Mouse (Mus musculus) liver, adult 2 months (tissue): ENCODE measurements around the gene Tspo. TPM values are rescaled to one million over a fixed set of nuclear protein-coding genes. Genes with fewer than 3 reads are reported as not detected.

Source experiments
- DNase-seq: peaks from one replicate; pipeline ENCODE4 v3.0.0-alpha.2; 2011; ENCODE audit warnings: low read depth, low spot score; ENCODE audit errors: extremely low read depth
- H3K27ac ChIP-seq: fragments of 200-500 bp; replicated peaks from 2 replicates; pipeline ENCODE4 v1.5.1; 2012; ENCODE audit warnings: low read depth, mild to moderate bottlenecking, control low read depth, inconsistent platforms, low read length; ENCODE audit not compliant: insufficient read depth
- H3K27me3 ChIP-seq: fragments of 200-500 bp; 2 replicates; pipeline ENCODE4 v1.6.1; 2012; ENCODE audit warnings: mild to moderate bottlenecking, moderate library complexity, low read length, inconsistent platforms; ENCODE audit not compliant: control insufficient read depth, insufficient read depth
- H3K36me3 ChIP-seq: fragments of 200-500 bp; 2 replicates; pipeline ENCODE4 v1.6.1; 2012; ENCODE audit warnings: low read length, inconsistent platforms; ENCODE audit not compliant: control insufficient read depth, insufficient read depth
- H3K4me1 ChIP-seq: fragments of 200-500 bp; 2 replicates; pipeline ENCODE4 v1.6.1; 2011; ENCODE audit warnings: low read length; ENCODE audit not compliant: control insufficient read depth, insufficient read depth
- H3K4me3 ChIP-seq: fragments of 200-500 bp; 2 replicates; pipeline ENCODE4 v1.5.1; 2011; ENCODE audit warnings: low read depth, mild to moderate bottlenecking, control low read depth, low read length, moderate library complexity; ENCODE audit not compliant: insufficient read depth
- H3K79me2 ChIP-seq: fragments of 200-500 bp; 2 replicates; pipeline ENCODE4 v1.6.1; 2012; ENCODE audit warnings: inconsistent platforms, mild to moderate bottlenecking, low read length, moderate library complexity; ENCODE audit not compliant: control insufficient read depth, insufficient read depth
- H3K9ac ChIP-seq: fragments of 200-500 bp; 2 replicates; pipeline ENCODE4 v1.6.1; 2012; ENCODE audit warnings: low read depth, mild to moderate bottlenecking, control low read depth, inconsistent platforms, low read length
- CTCF ChIP-seq: fragments of 200-500 bp; IDR thresholded peaks from 2 replicates; pipeline ENCODE4 v1.5.1; 2011; ENCODE audit warnings: low read depth, low read length, control low read depth
- POLR2A ChIP-seq: fragments of 200-500 bp; IDR thresholded peaks from 2 replicates; pipeline ENCODE4 v1.6.1; 2011; ENCODE audit warnings: low read length, control low read depth; ENCODE audit not compliant: insufficient read depth; ENCODE audit errors: extremely low read depth
- whole genome bisulfite sequencing: fragments of 180-500 bp; shearing (Covaris S2); methylation state at CpG from one replicate; pipeline ENCODE4 v1.1.7; 2018; 5-methylcytosine and 5-hydroxymethylcytosine counted together
- polyA plus RNA-seq: library from polyadenylated mRNA; depleted of rRNA; stranded (reverse); fragments of >200 nt; gene quantifications from 2 replicates; pipeline ENCODE4 v1.2.3, GENCODE M21; 2012
- total RNA-seq: library from RNA; depleted of rRNA; stranded (reverse); fragments of >200 nt; gene quantifications from 2 replicates; pipeline ENCODE4 v1.2.3, GENCODE M21; 2014

The Tspo gene
- total and polyA plus RNA-seq, 2 experiments: 123 to 283 TPM

- Histone ChIP-seq H3K4me1 (peaks cover 18% of the 10 kb centered on the region), H3K27me3 (no peaks in the 10 kb centered on the region), H3K27ac (no peak overlapping the region), H3K9ac (no peak overlapping the region), H3K79me2 (peaks cover 19% of the 10 kb centered on the region; the same call in 1 of the 2 replicates), H3K36me3 (no peaks in the 10 kb centered on the region; the same call in 1 of the 2 replicates), H3K4me3 (no peak overlapping the region)
- peak; percentile 26 for DNase-seq
- WGBS: 70% methylated on average over 17 of the region's 17 CpGs
- TF ChIP-seq POLR2A (no peak), CTCF (no peak)
Measured at GRCm38 (mm10) chr15:83534960-83535889, 28.2 kb upstream of the Tspo start.

- TF ChIP-seq POLR2A: no peak
- TF ChIP-seq CTCF: no peak
- peak; percentile 37 for DNase-seq
- H3K4me1 ChIP-seq: peaks cover 17% of the 10 kb centered on the region
- peak overlapping the region; percentile 43; the same call in 1 of the 2 replicates for H3K27ac ChIP-seq
- no peak overlapping the region for H3K9ac ChIP-seq
- no peak overlapping the region for H3K4me3 ChIP-seq
- H3K79me2 ChIP-seq: peaks cover 21% of the 10 kb centered on the region; the same call in 1 of the 2 replicates
- H3K36me3 ChIP-seq: no peaks in the 10 kb centered on the region; the same call in 1 of the 2 replicates
- no peaks in the 10 kb centered on the region for H3K27me3 ChIP-seq
- WGBS: 77% methylated on average over 6 of the region's 6 CpGs
Measured at GRCm38 (mm10) chr15:83535890-83536231, 27.5 kb upstream of the Tspo start.

GRCm38 (mm10) chr15:83538855-83539254 lies 24.5 kb upstream of the Tspo start:
- DNase-seq: no peak
- Histone ChIP-seq H3K27ac (no peak overlapping the region), H3K9ac (no peak overlapping the region), H3K27me3 (no peaks in the 10 kb centered on the region), H3K36me3 (peaks cover 2% of the 10 kb centered on the region; the same call in 1 of the 2 replicates), H3K4me1 (peaks cover 4% of the 10 kb centered on the region), H3K79me2 (peaks cover 13% of the 10 kb centered on the region; the same call in 1 of the 2 replicates), H3K4me3 (no peak overlapping the region)
- 93% methylated on average over 2 of the region's 2 CpGs for WGBS
- TF ChIP-seq CTCF (no peak), POLR2A (no peak)

GRCm38 (mm10) chr15:83539905-83540304 lies 23.5 kb upstream of the Tspo start:
- Histone ChIP-seq H3K4me3 (no peak overlapping the region), H3K79me2 (peaks cover 10% of the 10 kb centered on the region; the same call in 1 of the 2 replicates), H3K4me1 (peaks cover 1% of the 10 kb centered on the region), H3K27ac (no peak overlapping the region; the same call in 1 of the 2 replicates), H3K9ac (no peak overlapping the region), H3K36me3 (peaks cover 2% of the 10 kb centered on the region; the same call in 1 of the 2 replicates), H3K27me3 (no peaks in the 10 kb centered on the region)
- 48% methylated on average over 4 of the region's 4 CpGs for WGBS
- DNase-seq: no peak
- TF ChIP-seq POLR2A: no peak
- TF ChIP-seq CTCF: no peak

- peaks cover 2% of the 10 kb centered on the region; the same call in 1 of the 2 replicates for H3K79me2 ChIP-seq
- H3K27ac ChIP-seq: no peak overlapping the region
- TF ChIP-seq POLR2A (no peak), CTCF (no peak)
- H3K36me3 ChIP-seq: peaks cover 4% of the 10 kb centered on the region; the same call in 1 of the 2 replicates
- no peaks in the 10 kb centered on the region for H3K27me3 ChIP-seq
- no peak overlapping the region for H3K4me3 ChIP-seq
- H3K9ac ChIP-seq: no peak overlapping the region
- WGBS: 79% methylated on average over 9 of the region's 9 CpGs
- H3K4me1 ChIP-seq: no peaks in the 10 kb centered on the region
- DNase-seq: no peak
Measured at GRCm38 (mm10) chr15:83541647-83542287, 21.6 kb upstream of the Tspo start.
